Mouse (Mus musculus) neural tube, embryonic 13.5 days (tissue): ENCODE results near the gene Oit1. TPM values are rescaled to one million over a fixed set of nuclear protein-coding genes. Genes with fewer than 3 reads are reported as not detected.

Experiments
- ATAC-seq: fragments of 200-750 bp; cut with Nextera tagmentation; 2 replicates; pipeline ENCODE4 v1.8.0; 2017; ENCODE audit warnings: low read depth, mild to moderate bottlenecking, moderate TSS enrichment, moderate library complexity
- H3K27ac ChIP-seq: fragments of 300-500 bp; sonication (generic); replicated peaks from 2 replicates; pipeline ENCODE4 v1.5.1; 2015; ENCODE audit warnings: moderate library complexity, mild to moderate bottlenecking, inconsistent platforms
- H3K27me3 ChIP-seq: fragments of 300-500 bp; sonication (generic); 2 replicates; pipeline ENCODE4 v1.6.1; 2015; ENCODE audit warnings: mild to moderate bottlenecking, inconsistent platforms
- H3K36me3 ChIP-seq: fragments of 300-500 bp; sonication (generic); 2 replicates; pipeline ENCODE4 v1.6.1; 2015; ENCODE audit warnings: mild to moderate bottlenecking, inconsistent platforms
- H3K4me1 ChIP-seq: fragments of 300-500 bp; sonication (generic); replicated peaks from 2 replicates; pipeline ENCODE4 v1.6.1; 2015; ENCODE audit warnings: inconsistent platforms
- H3K4me2 ChIP-seq: fragments of 300-500 bp; sonication (generic); 2 replicates; pipeline ENCODE4 v1.6.1; 2015; ENCODE audit warnings: inconsistent platforms, mild to moderate bottlenecking, moderate library complexity
- H3K4me3 ChIP-seq: fragments of 300-500 bp; sonication (generic); 2 replicates; pipeline ENCODE4 v1.5.1; 2015; ENCODE audit warnings: mild to moderate bottlenecking, inconsistent platforms
- H3K9ac ChIP-seq: fragments of 300-500 bp; sonication (generic); 2 replicates; pipeline ENCODE4 v1.6.1; 2015; ENCODE audit warnings: moderate library complexity, mild to moderate bottlenecking, inconsistent platforms
- H3K9me3 ChIP-seq: fragments of 300-500 bp; sonication (generic); 2 replicates; pipeline ENCODE4 v1.6.1; 2016; ENCODE audit warnings: inconsistent platforms
- WGBS: fragments of 180-500 bp; shearing (Covaris S2); methylation state at CpG from one replicate; pipeline ENCODE4 v1.1.7; 2015; 5-methylcytosine and 5-hydroxymethylcytosine counted together
- polyA plus RNA-seq: library from polyadenylated mRNA; unstranded; fragments of >200 nt; fragmentation: Nextera tagmentation; extraction: Ambion mirVana; gene quantifications from 2 replicates; pipeline ENCODE4 v1.2.1, GENCODE M21; 2015

Oit1 gene
- polyA plus RNA-seq, 1 experiment from 2014 or later = not detected

- ATAC-seq = no peak
- H3K27me3 ChIP-seq = no peaks in the 10 kb centered on the region
- 0% methylated on average over 1 of the region's 1 CpGs for WGBS
- H3K9me3 ChIP-seq = no peaks in the 10 kb centered on the region
- H3K9ac ChIP-seq = no peak overlapping the region
- H3K4me1 ChIP-seq = peaks cover 11% of the 10 kb centered on the region
- no peak overlapping the region for H3K4me2 ChIP-seq
- H3K36me3 ChIP-seq = no peaks in the 10 kb centered on the region
- no peak overlapping the region for H3K4me3 ChIP-seq
- no peak overlapping the region for H3K27ac ChIP-seq
These were observed 11.4 kb downstream of the Oit1 start for GRCm38 (mm10) chr14:8367121-8367520.

GRCm38 (mm10) chr14:8365833-8366232 lies 12.7 kb downstream of the Oit1 start:
- WGBS = 63% methylated on average over 6 of the region's 6 CpGs
- no peak overlapping the region for H3K4me3 ChIP-seq
- H3K9ac ChIP-seq = no peak overlapping the region
- H3K9me3 ChIP-seq = no peaks in the 10 kb centered on the region
- H3K4me1 ChIP-seq = peaks cover 11% of the 10 kb centered on the region
- no peak for ATAC-seq
- no peak overlapping the region for H3K4me2 ChIP-seq
- no peaks in the 10 kb centered on the region for H3K36me3 ChIP-seq
- H3K27me3 ChIP-seq = no peaks in the 10 kb centered on the region
- no peak overlapping the region for H3K27ac ChIP-seq

- Histone ChIP-seq H3K27ac (no peak overlapping the region), H3K4me3 (no peak overlapping the region), H3K4me2 (no peak overlapping the region), H3K9ac (no peak overlapping the region), H3K27me3 (no peaks in the 10 kb centered on the region), H3K9me3 (no peaks in the 10 kb centered on the region), H3K4me1 (no peaks in the 10 kb centered on the region), H3K36me3 (no peaks in the 10 kb centered on the region)
- no peak for ATAC-seq
- 87% methylated on average over 9 of the region's 9 CpGs for WGBS
These were observed 21.7 kb downstream of the Oit1 start for GRCm38 (mm10) chr14:8356836-8357235.

DNA sequence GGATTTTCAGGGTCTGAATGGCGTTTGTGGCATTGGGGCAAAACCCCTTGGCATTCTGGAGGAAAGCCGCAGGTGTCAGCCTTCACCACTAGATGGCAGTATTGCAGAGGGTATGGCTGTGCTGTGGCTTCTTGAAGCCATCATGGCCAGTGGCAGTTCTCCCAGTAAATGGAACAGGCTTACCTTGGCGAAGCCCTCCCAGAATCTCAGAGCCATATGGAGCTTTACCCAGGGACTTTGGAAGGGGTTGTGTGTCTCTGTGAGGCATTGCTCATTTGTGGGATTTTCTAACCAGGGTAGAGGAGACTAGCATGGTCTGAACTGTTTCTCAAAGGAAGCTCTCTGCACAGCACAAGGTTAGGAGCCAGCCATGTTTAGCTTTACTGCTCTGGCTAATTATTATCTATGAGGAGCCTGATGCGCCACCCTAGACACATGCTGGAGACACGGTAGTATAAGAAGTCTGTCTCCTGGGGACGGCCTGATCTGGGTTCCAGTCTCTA lies 22.5 kb downstream of the Oit1 start:
- Histone ChIP-seq H3K4me2 (no peak overlapping the region), H3K9ac (no peak overlapping the region), H3K27me3 (no peaks in the 10 kb centered on the region), H3K4me1 (no peaks in the 10 kb centered on the region), H3K36me3 (no peaks in the 10 kb centered on the region), H3K4me3 (no peak overlapping the region), H3K27ac (no peak overlapping the region), H3K9me3 (no peaks in the 10 kb centered on the region)
- WGBS = 32% methylated on average over 6 of the region's 6 CpGs
- ATAC-seq = peak; percentile 82

DNA sequence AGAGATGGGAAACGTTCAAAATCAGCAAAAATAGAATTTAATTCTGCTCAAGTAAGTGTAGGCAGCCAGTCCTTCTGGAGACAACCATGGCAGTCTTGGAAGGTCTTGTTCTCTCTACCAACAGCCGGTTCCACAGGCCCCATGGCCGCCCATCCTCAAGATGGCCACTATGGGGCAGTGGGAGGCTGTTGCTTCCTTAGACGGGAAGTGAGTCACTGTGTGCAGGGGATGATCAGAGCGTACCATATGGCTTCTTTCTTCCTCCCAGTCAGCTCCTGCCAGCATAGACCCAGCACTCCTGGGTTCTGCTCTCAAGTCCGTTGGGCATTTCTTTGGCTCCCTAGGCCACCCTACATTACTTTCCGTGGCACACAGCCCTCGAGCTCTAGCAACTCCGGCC lies 29.6 kb downstream of the Oit1 start:
- H3K36me3 ChIP-seq = no peaks in the 10 kb centered on the region
- no peak for ATAC-seq
- no peaks in the 10 kb centered on the region for H3K27me3 ChIP-seq
- no peak overlapping the region for H3K4me2 ChIP-seq
- H3K4me1 ChIP-seq = no peaks in the 10 kb centered on the region
- no peak overlapping the region for H3K27ac ChIP-seq
- WGBS = 75% methylated on average over 9 of the region's 9 CpGs
- no peaks in the 10 kb centered on the region for H3K9me3 ChIP-seq
- H3K4me3 ChIP-seq = no peak overlapping the region
- H3K9ac ChIP-seq = no peak overlapping the region

GRCm38 (mm10) chr14:8346255-8346997 lies 32.1 kb downstream of the Oit1 start:
- H3K9me3 ChIP-seq = no peaks in the 10 kb centered on the region
- H3K36me3 ChIP-seq = no peaks in the 10 kb centered on the region
- no peak overlapping the region for H3K4me2 ChIP-seq
- ATAC-seq = peak; percentile 49
- no peak overlapping the region for H3K9ac ChIP-seq
- H3K27me3 ChIP-seq = no peaks in the 10 kb centered on the region; the same call in 1 of the 2 replicates
- H3K27ac ChIP-seq = no peak overlapping the region
- H3K4me3 ChIP-seq = no peak overlapping the region
- H3K4me1 ChIP-seq = no peaks in the 10 kb centered on the region
- WGBS = 24% methylated on average over 7 of the region's 7 CpGs

- Histone ChIP-seq H3K27me3 (no peaks in the 10 kb centered on the region; the same call in 1 of the 2 replicates), H3K9ac (no peak overlapping the region), H3K27ac (no peak overlapping the region), H3K9me3 (no peaks in the 10 kb centered on the region), H3K36me3 (no peaks in the 10 kb centered on the region), H3K4me1 (no peaks in the 10 kb centered on the region), H3K4me3 (no peak overlapping the region), H3K4me2 (no peak overlapping the region)
- ATAC-seq = no peak
- WGBS = 79% methylated on average over 4 of the region's 4 CpGs
These were observed 33.0 kb downstream of the Oit1 start for GRCm38 (mm10) chr14:8345566-8345965.

DNA sequence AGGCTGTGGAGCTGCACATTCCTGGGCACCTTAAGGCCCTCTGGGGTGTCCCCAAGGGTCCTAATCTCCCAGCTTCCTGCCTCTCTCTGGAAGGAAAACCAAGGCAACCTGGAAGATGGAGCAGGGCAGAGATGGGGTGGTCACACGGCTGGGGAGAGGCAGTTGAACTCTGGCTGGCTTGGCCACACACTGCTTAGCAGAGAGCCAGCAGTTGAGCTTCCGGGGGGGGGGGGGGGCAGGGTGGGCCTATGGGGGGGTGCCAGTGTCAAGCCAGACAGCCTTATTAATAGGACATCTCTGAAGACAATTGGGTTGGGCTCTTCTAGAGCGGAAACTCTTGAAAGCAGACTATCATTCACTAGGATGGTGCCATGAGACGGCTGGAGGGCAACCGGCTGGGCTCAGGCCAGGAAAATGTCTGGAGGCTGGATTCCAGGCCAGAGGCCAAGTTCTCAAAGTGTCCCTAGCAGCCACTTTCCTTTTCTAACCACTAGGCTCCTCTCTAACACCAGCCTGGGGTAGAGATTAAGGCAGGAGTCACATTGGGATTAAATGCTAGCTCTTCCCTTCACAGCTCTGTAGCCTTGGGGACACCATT lies 35.9 kb downstream of the Oit1 start:
- no peak overlapping the region for H3K27ac ChIP-seq
- no peak overlapping the region for H3K4me2 ChIP-seq
- ATAC-seq = no peak
- H3K9ac ChIP-seq = no peak overlapping the region
- no peaks in the 10 kb centered on the region for H3K4me1 ChIP-seq
- H3K9me3 ChIP-seq = no peaks in the 10 kb centered on the region
- H3K4me3 ChIP-seq = no peak overlapping the region
- no peaks in the 10 kb centered on the region; the same call in 1 of the 2 replicates for H3K27me3 ChIP-seq
- H3K36me3 ChIP-seq = no peaks in the 10 kb centered on the region
- 61% methylated on average over 5 of the region's 5 CpGs for WGBS

GRCm38 (mm10) chr14:8340226-8340625 lies 38.3 kb downstream of the Oit1 start:
- Histone ChIP-seq H3K36me3 (no peaks in the 10 kb centered on the region), H3K4me2 (no peak overlapping the region), H3K4me3 (no peak overlapping the region), H3K9me3 (no peaks in the 10 kb centered on the region; the same call in 1 of the 2 replicates), H3K27me3 (no peaks in the 10 kb centered on the region; the same call in 1 of the 2 replicates), H3K27ac (no peak overlapping the region), H3K9ac (no peak overlapping the region), H3K4me1 (peaks cover 3% of the 10 kb centered on the region; the same call in 1 of the 2 replicates)
- no peak for ATAC-seq
- 76% methylated on average over 4 of the region's 4 CpGs for WGBS

DNA sequence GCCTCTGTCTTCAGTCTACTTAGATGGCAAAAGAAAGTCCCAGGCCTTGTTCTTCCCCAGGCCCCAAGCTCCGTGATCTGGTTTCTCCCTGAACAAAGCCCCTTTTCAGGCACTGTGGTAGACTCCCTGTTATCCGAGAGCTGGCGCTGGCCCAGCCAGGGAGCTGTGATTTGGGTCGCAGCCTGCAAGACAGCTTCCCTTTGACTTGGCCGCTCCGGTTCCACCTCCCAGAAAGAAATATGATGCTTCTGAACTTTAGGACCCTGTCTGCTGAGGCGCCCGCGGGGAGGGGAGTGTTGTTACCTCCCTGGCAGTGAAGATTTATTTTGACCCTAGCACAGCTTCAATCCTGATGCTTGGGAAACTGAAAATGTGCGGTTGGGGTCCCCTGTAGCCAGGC lies 42.6 kb downstream of the Oit1 start:
- WGBS = 17% methylated on average over 10 of the region's 10 CpGs
- H3K36me3 ChIP-seq = no peaks in the 10 kb centered on the region
- peak; percentile 60; the same call in 1 of the 2 replicates for ATAC-seq

DNA sequence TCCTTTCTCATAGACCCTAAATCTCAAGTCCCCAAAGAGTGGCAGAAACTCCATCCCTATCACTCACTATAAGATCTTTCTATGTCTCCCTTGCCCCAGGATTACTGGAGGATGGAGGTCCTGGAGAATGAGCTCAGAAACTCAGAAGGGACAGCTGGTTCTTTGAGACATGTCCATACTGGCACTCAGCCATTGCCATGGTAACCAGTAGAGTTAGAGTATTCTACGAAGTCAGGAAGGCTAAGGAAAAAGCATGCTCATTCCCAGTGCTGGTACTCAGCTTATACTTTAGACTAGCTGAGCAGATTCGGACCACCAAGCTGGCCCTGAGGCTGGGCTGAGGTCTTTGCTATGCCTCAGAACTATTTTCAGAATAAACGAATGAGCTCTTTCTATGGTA lies 44.0 kb downstream of the Oit1 start:
- Histone ChIP-seq H3K4me1 (peaks cover 16% of the 10 kb centered on the region), H3K4me3 (no peak overlapping the region), H3K27ac (no peak overlapping the region), H3K9ac (no peak overlapping the region), H3K4me2 (no peak overlapping the region), H3K9me3 (no peaks in the 10 kb centered on the region; the same call in 1 of the 2 replicates), H3K27me3 (no peaks in the 10 kb centered on the region), H3K36me3 (no peaks in the 10 kb centered on the region)
- no peak for ATAC-seq
- 75% methylated on average over 3 of the region's 3 CpGs for WGBS

More for the DNA sequence above, 42.6 kb downstream of the Oit1 start:
- H3K4me3 ChIP-seq = no peak overlapping the region
- H3K9ac ChIP-seq = no peak overlapping the region
- no peaks in the 10 kb centered on the region for H3K27me3 ChIP-seq
- H3K27ac ChIP-seq = peak overlapping the region; percentile 29; the same call in 1 of the 2 replicates
- H3K4me2 ChIP-seq = no peak overlapping the region
- H3K9me3 ChIP-seq = no peaks in the 10 kb centered on the region; the same call in 1 of the 2 replicates
- peaks cover 7% of the 10 kb centered on the region for H3K4me1 ChIP-seq
